Mouse (Mus musculus) heart, adult 2 months (tissue): ENCODE data around the gene Synm. TPM values are rescaled to one million over a fixed set of nuclear protein-coding genes. Genes with fewer than 3 reads are reported as not detected.

ENCODE experiments used
- DNase-seq, 2 experiments: peaks; one replicate each; pipeline ENCODE4 v3.0.0; 2021
- H3K27ac ChIP-seq: fragments of 200-600 bp; 2 replicates; pipeline ENCODE4 v1.8.1; 2022
- H3K27me3 ChIP-seq: fragments of 200-500 bp; 2 replicates; pipeline ENCODE4 v1.6.1; 2012; ENCODE audit warnings: mild to moderate bottlenecking, low read length, inconsistent platforms, mixed read lengths; ENCODE audit not compliant: control insufficient read depth, insufficient read depth
- H3K36me3 ChIP-seq: fragments of 200-500 bp; 2 replicates; pipeline ENCODE4 v1.6.1; 2012; ENCODE audit warnings: low read length, inconsistent platforms; ENCODE audit not compliant: control insufficient read depth, insufficient read depth
- H3K4me1 ChIP-seq: fragments of 200-500 bp; 2 replicates; pipeline ENCODE4 v1.6.1; 2011; ENCODE audit warnings: low read length; ENCODE audit not compliant: control insufficient read depth, insufficient read depth
- H3K4me3 ChIP-seq: fragments of 200-600 bp; 2 replicates; pipeline ENCODE4 v1.8.1; 2022
- H3K79me2 ChIP-seq: fragments of 200-500 bp; replicated peaks from 2 replicates; pipeline ENCODE4 v1.6.1; 2012; ENCODE audit warnings: mild to moderate bottlenecking, inconsistent platforms, low read length, moderate library complexity, mixed read lengths; ENCODE audit not compliant: control insufficient read depth, insufficient read depth
- H3K9ac ChIP-seq: fragments of 200-500 bp; 2 replicates; pipeline ENCODE4 v1.6.1; 2012; ENCODE audit warnings: low read depth, mild to moderate bottlenecking, control low read depth, inconsistent platforms, low read length, mixed read lengths
- CTCF ChIP-seq: fragments of 200-600 bp; IDR thresholded peaks from 2 replicates; pipeline ENCODE4 v1.8.1; 2022; ENCODE audit warnings: antibody characterized with exemption, mild to moderate bottlenecking, moderate library complexity
- EP300 ChIP-seq: fragments of 200-500 bp; IDR thresholded peaks from 2 replicates; pipeline ENCODE4 v1.6.1; 2011; ENCODE audit warnings: low read depth, low read length, control low read depth; ENCODE audit not compliant: insufficient read depth
- POLR2A ChIP-seq: fragments of 200-500 bp; IDR thresholded peaks from 2 replicates; pipeline ENCODE4 v1.6.1; 2011; ENCODE audit warnings: mild to moderate bottlenecking, low read depth, low read length, control low read depth; ENCODE audit not compliant: insufficient read depth
- WGBS: fragments of 180-500 bp; shearing (Covaris S2); methylation state at CpG from one replicate; pipeline ENCODE4 v1.1.7; 2018; 5-methylcytosine and 5-hydroxymethylcytosine counted together
- intact Hi-C: fragments of 180-260 bp; cut with DNase I; formaldehyde crosslinking; loops from one replicate; pipeline ENCODE4 v1.15.1; 2025
- polyA plus RNA-seq: library from polyadenylated mRNA; depleted of rRNA; stranded (reverse); fragments of >200 nt; gene quantifications from 2 replicates; pipeline ENCODE4 v1.2.3, GENCODE M21; 2012
- total RNA-seq, 2 experiments: library from RNA; stranded (reverse); gene quantifications; 2 replicates each; pipeline ENCODE4 v1.2.3; 2021

Synm gene
- total and polyA plus RNA-seq, 3 experiments = 2.6 to 8.3 (median 8.3) TPM

- Histone ChIP-seq H3K27ac (no peak overlapping the region), H3K36me3 (no peaks in the 10 kb centered on the region), H3K4me3 (no peak overlapping the region), H3K9ac (no peak overlapping the region), H3K79me2 (no peaks in the 10 kb centered on the region), H3K27me3 (no peaks in the 10 kb centered on the region), H3K4me1 (peaks cover 3% of the 10 kb centered on the region; the same call in 1 of the 2 replicates)
- TF ChIP-seq EP300 (no peak), CTCF (no peak), POLR2A (no peak)
- intact Hi-C loops = no loop called here
- DNase-seq = no peak
- WGBS = 92% methylated on average over 4 of the region's 4 CpGs
These were observed 11.7 kb downstream of the Synm start for GRCm38 (mm10) chr7:67747731-67748305.

GRCm38 (mm10) chr7:67741706-67742105 lies 17.8 kb downstream of the Synm start:
- WGBS = 42% methylated on average over 7 of the region's 7 CpGs
- Histone ChIP-seq H3K36me3 (no peaks in the 10 kb centered on the region), H3K27ac (peak overlapping the region; percentile 71), H3K79me2 (no peaks in the 10 kb centered on the region), H3K27me3 (no peaks in the 10 kb centered on the region), H3K9ac (no peak overlapping the region), H3K4me1 (peaks cover 12% of the 10 kb centered on the region), H3K4me3 (no peak overlapping the region)
- intact Hi-C loops = loop anchor here (2.0 kb wide), 1 partner anchor 17 kb away; no protein-coding TSS in a partner anchor
- TF ChIP-seq EP300 = no peak
- no peak for TF ChIP-seq POLR2A
- no peak for TF ChIP-seq CTCF
- peak in 1 of 2 experiments; percentile 34 for DNase-seq

GRCm38 (mm10) chr7:67740796-67741195 lies 18.7 kb downstream of the Synm start:
- Histone ChIP-seq H3K36me3 (no peaks in the 10 kb centered on the region), H3K4me1 (peaks cover 12% of the 10 kb centered on the region), H3K4me3 (no peak overlapping the region), H3K79me2 (no peaks in the 10 kb centered on the region), H3K9ac (no peak overlapping the region), H3K27ac (peak overlapping the region; percentile 71), H3K27me3 (no peaks in the 10 kb centered on the region)
- WGBS = 35% methylated on average over 5 of the region's 5 CpGs
- TF ChIP-seq EP300 (no peak), POLR2A (no peak), CTCF (no peak)
- peak in 1 of 2 experiments; percentile 33 for DNase-seq
- intact Hi-C loops = loop anchor here (2.0 kb wide), 1 partner anchor 16 kb away; no protein-coding TSS in a partner anchor

- Histone ChIP-seq H3K36me3 (no peaks in the 10 kb centered on the region), H3K9ac (no peak overlapping the region), H3K4me3 (no peak overlapping the region), H3K27me3 (no peaks in the 10 kb centered on the region), H3K4me1 (peaks cover 12% of the 10 kb centered on the region), H3K27ac (peak overlapping the region; percentile 71), H3K79me2 (no peaks in the 10 kb centered on the region)
- WGBS = 87% methylated on average over 4 of the region's 4 CpGs
- TF ChIP-seq POLR2A (no peak), CTCF (no peak), EP300 (no peak)
- intact Hi-C loops = loop anchor here (2.0 kb wide), 1 partner anchor 16 kb away; no protein-coding TSS in a partner anchor
- peak in 1 of 2 experiments; percentile 15 for DNase-seq
These were observed 19.2 kb downstream of the Synm start for GRCm38 (mm10) chr7:67740382-67740781.

- H3K9ac ChIP-seq = no peak overlapping the region
- H3K4me3 ChIP-seq = no peak overlapping the region
- no peak overlapping the region for H3K27ac ChIP-seq
- no peaks in the 10 kb centered on the region for H3K36me3 ChIP-seq
- no peaks in the 10 kb centered on the region for H3K79me2 ChIP-seq
- 58% methylated on average over 4 of the region's 4 CpGs for WGBS
- intact Hi-C loops = no loop called here
- peaks cover 3% of the 10 kb centered on the region; the same call in 1 of the 2 replicates for H3K4me1 ChIP-seq
- no peak for DNase-seq
- TF ChIP-seq POLR2A = no peak
- TF ChIP-seq CTCF = no peak
- no peak for TF ChIP-seq EP300
- H3K27me3 ChIP-seq = no peaks in the 10 kb centered on the region
These were observed 27.3 kb downstream of the Synm start for GRCm38 (mm10) chr7:67732276-67732675.

- H3K27me3 ChIP-seq = no peaks in the 10 kb centered on the region
- H3K79me2 ChIP-seq = no peaks in the 10 kb centered on the region
- no peak for DNase-seq
- peaks cover 3% of the 10 kb centered on the region; the same call in 1 of the 2 replicates for H3K4me1 ChIP-seq
- H3K36me3 ChIP-seq = no peaks in the 10 kb centered on the region
- TF ChIP-seq EP300 (no peak), POLR2A (no peak), CTCF (no peak)
- 48% methylated on average over 5 of the region's 5 CpGs for WGBS
- no peak overlapping the region for H3K9ac ChIP-seq
- H3K27ac ChIP-seq = no peak overlapping the region
- H3K4me3 ChIP-seq = no peak overlapping the region
- intact Hi-C loops = no loop called here
These were observed 29.0 kb downstream of the Synm start for GRCm38 (mm10) chr7:67730431-67731110.
